Mouse (Mus musculus) spleen, adult 2 months (tissue): ENCODE results near the gene Clta.

ENCODE experiments used
- CTCF ChIP-seq: fragments of 200-500 bp; IDR thresholded peaks from 2 replicates; pipeline ENCODE4 v1.5.1; 2011; ENCODE audit warnings: mild to moderate bottlenecking, inconsistent platforms; ENCODE audit not compliant: insufficient read depth, insufficient read length, insufficient replicate concordance; ENCODE audit errors: extremely low read depth
- POLR2A ChIP-seq: fragments of 200-500 bp; IDR thresholded peaks from 2 replicates; pipeline ENCODE4 v1.6.1; 2011; ENCODE audit warnings: low read depth, low read length, inconsistent platforms

DNA sequence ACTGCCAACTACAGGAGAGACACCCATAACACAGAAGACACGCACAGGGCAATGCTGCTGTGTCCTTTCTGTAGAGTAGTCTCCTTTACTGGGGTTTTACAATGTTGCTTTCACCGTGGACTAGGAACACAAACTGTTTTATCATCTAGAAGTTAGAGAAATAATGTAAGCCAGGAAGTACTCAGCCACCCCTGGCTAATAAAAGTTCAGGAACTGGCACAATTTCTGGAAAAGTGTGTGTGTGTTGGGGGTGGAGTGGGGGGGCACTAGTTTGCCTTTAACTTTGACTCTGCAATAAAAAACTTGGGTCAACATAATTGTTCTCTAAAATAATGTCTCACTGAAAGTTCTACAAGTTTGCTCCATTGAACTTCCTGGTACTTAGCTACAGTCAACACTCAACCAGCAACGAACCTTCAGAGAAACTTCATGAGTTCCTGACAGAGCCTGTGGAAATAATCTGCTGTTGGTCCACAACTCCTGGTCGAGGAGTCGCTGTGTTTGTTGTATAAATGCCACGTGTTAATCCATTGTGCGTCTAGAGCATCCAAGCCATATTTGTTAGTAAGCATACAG is 74.2 kb downstream of the Clta start:
- TF ChIP-seq POLR2A (no peak), CTCF (no peak)
